Mouse (Mus musculus) CD8-positive naive resting alpha-beta T cell, adult 2 months (primary cell): ENCODE data around the gene Il27ra.
"Not testable (repeated sequence)": the region's sequence is repeated elsewhere in the genome, so short reads cannot be mapped to it uniquely, and the experiment has no call there.

Source experiments
- DNase-seq, 2 experiments: peaks; one replicate each; pipeline ENCODE4 v3.0.0; 2022; ENCODE audit warnings: low read depth in 2 of 2, low spot score in 2 of 2

Gene Il27ra

GRCm38 (mm10) chr8:84023085-84023484 is 19.3 kb downstream of the Il27ra start:
- DNase-seq = no peak

- no peak for DNase-seq
Observed at GRCm38 (mm10) chr8:84021569-84021968, 20.8 kb downstream of the Il27ra start.

GRCm38 (mm10) chr8:84021096-84021495 is 21.3 kb downstream of the Il27ra start, which contains the start of gene Palm3:
Gene Palm3 (plus strand): TSS chr8:84021471.
- DNase-seq = no peak

GRCm38 (mm10) chr8:84019738-84020137 is 22.7 kb downstream of the Il27ra start:
- no peak for DNase-seq

GRCm38 (mm10) chr8:84015833-84016232 is 26.6 kb downstream of the Il27ra start:
- DNase-seq = no peak

- no peak for DNase-seq
Observed at GRCm38 (mm10) chr8:84012499-84013165, 29.8 kb downstream of the Il27ra start.

- peak in 1 of 2 experiments; percentile 18 for DNase-seq
Observed at GRCm38 (mm10) chr8:84011705-84012498, 30.5 kb downstream of the Il27ra start, which contains the start of gene 2210011C24Rik. Gene 2210011C24Rik (minus strand): TSS chr8:84012171.

- peak; percentile 49 to 51 for DNase-seq
Observed at GRCm38 (mm10) chr8:84010625-84011611, 31.5 kb downstream of the Il27ra start.

GRCm38 (mm10) chr8:84009876-84010275 is 32.5 kb downstream of the Il27ra start:
- peak; percentile 67 to 77 for DNase-seq

- no peak for DNase-seq
Observed at GRCm38 (mm10) chr8:84008362-84008761, 34.0 kb downstream of the Il27ra start.

GRCm38 (mm10) chr8:84005502-84005901 is 36.9 kb downstream of the Il27ra start:
- not testable (repeated sequence) for DNase-seq

GRCm38 (mm10) chr8:84004533-84005201 is 37.7 kb downstream of the Il27ra start:
- DNase-seq = peak; percentile 86 to 91

- no peak for DNase-seq
Observed at GRCm38 (mm10) chr8:84003612-84004246, 38.7 kb downstream of the Il27ra start.

- no peak for DNase-seq
Observed at GRCm38 (mm10) chr8:84002957-84003611, 39.3 kb downstream of the Il27ra start.

GRCm38 (mm10) chr8:84001281-84002000 is 40.9 kb downstream of the Il27ra start, which contains the start of gene 1700067K01Rik:
Gene 1700067K01Rik (plus strand): TSS chr8:84001502.
- no peak for DNase-seq

GRCm38 (mm10) chr8:83999825-84000224 is 42.6 kb downstream of the Il27ra start:
- DNase-seq = no peak

GRCm38 (mm10) chr8:83999057-83999705 is 43.2 kb downstream of the Il27ra start:
- DNase-seq = no peak
